Mouse (Mus musculus): ENCODE data around the gene Preb. TPM values are rescaled to one million over a fixed set of nuclear protein-coding genes. Genes with fewer than 3 reads are reported as not detected.
A peak's percentile ranks its signal among the peaks of the same experiment; 100 is the strongest.

Preb gene
- total and polyA plus RNA-seq, 2 experiments from 2014 or later = 49.6 to 106 TPM

DNA sequence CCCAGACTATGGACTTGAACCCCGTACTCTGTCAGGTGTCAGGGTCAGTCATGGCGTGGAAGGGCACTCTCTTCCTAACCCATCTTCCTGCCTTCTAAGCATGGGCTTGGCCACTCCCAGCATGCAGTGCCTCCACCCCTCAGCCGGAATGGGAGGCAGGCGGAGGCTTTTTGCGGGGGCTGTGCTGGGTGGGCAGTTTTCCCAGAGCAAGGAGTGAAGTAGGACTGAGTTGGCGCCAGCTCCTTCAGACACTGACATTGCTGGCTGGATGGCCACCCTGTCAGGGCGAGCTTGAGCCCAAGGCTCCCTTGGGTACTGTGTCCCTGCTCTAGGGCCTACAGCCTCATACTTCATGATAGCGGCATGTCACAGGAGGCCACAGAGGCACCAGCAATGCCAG is 8.3 kb upstream of the Preb start, which contains the start of gene Tcf23:
Gene Tcf23 (plus strand): TSS at position 247 of the 400 bp plus-strand sequence.
- Histone ChIP-seq H3K9ac (replicated peaks; ENCODE audit: low read length) (no peak within 1 kb of the TSS), H3K4me3 (ENCODE audit: low read length) (no peak within 1 kb of the TSS), H3K27ac (no peak within 1 kb of the TSS), H3K27me3 (ENCODE audit: insufficient read depth, low read length) (no peaks in the 10 kb centered on the region), H3K9me3 (ENCODE audit: low read length) (no peaks in the 10 kb centered on the region), H3K4me1 (ENCODE audit: insufficient read depth, low read length) (no peaks in the 10 kb centered on the region), H3K36me3 (ENCODE audit: insufficient read depth, low read length) (no peaks in the 10 kb centered on the region), H3K4me2 (ENCODE audit: low read depth, low read length) (no peak within 1 kb of the TSS)
- ATAC-seq (no peak), DNase-seq (ENCODE audit: low spot score) (no peak)
- WGBS = 58% methylated on average over 8 of the region's 8 CpGs
- TF ChIP-seq CTCF (IDR thresholded peaks at IDR 0.05; ENCODE audit: low read depth) = no peak

DNA sequence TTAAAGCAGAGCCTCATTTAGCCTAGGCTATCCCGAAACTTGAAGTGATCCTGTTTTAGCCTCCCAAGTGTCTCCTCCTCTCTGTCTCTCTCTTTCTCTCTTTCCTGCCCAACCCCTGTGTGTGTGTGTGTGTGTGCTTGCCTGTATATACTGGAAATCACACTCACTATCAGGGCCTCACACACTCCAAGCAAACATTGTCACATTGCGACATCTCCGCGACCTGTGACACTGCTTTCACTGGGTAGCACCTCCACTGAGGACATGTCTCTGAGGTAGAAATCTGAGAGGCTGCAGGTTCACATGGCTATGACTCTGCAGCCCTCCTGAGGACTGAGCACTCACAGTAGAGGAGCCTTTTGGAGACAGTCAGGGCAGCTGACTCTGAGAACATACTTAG is 6.0 kb upstream of the Preb start:
- TF ChIP-seq CTCF (IDR thresholded peaks at IDR 0.05; ENCODE audit: low read depth) = no peak
- 85% methylated on average over 4 of the region's 4 CpGs for WGBS
- Histone ChIP-seq H3K27ac (no peak overlapping the region), H3K36me3 (ENCODE audit: insufficient read depth, low read length) (no peaks in the 10 kb centered on the region), H3K9me3 (ENCODE audit: low read length) (no peaks in the 10 kb centered on the region), H3K9ac (replicated peaks; ENCODE audit: low read length) (no peak overlapping the region), H3K27me3 (ENCODE audit: insufficient read depth, low read length) (no peaks in the 10 kb centered on the region), H3K4me3 (ENCODE audit: low read length) (no peak overlapping the region), H3K4me1 (ENCODE audit: insufficient read depth, low read length) (no peaks in the 10 kb centered on the region), H3K4me2 (ENCODE audit: low read depth, low read length) (no peak overlapping the region)
- no peak for ATAC-seq
- DNase-seq (ENCODE audit: low spot score) = no peak

DNA sequence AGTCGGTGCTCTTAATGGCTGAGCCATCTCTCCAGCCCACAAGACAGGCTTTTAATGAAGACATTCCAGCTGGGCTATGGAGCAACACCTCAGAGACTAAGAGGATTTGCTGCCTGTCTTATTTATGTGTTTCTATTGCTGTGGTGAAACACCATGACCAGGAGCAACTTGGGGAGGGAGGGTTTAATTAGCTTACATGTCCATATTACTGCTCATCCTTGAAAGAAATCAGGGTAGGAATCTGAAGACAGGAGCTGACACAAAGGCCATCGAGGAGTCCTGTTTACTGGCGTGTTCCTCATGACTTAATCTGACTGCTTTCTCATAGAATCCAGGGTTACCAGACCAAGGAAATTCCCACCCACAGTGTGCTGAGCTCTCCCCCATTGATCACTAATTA is 3.8 kb upstream of the Preb start:
- H3K27me3 ChIP-seq (ENCODE audit: insufficient read depth, low read length) = no peaks in the 10 kb centered on the region
- H3K36me3 ChIP-seq (ENCODE audit: insufficient read depth, low read length) = no peaks in the 10 kb centered on the region
- no peak for TF ChIP-seq CTCF (IDR thresholded peaks at IDR 0.05; ENCODE audit: low read depth)
- DNase-seq (ENCODE audit: low spot score) (no peak), ATAC-seq (no peak)
- H3K27ac ChIP-seq = no peak overlapping the region
- 62% methylated on average over 3 of the region's 3 CpGs for WGBS
- no peaks in the 10 kb centered on the region for H3K9me3 ChIP-seq (ENCODE audit: low read length)
- H3K9ac ChIP-seq (replicated peaks; ENCODE audit: low read length) = no peak overlapping the region
- peaks cover 4% of the 10 kb centered on the region; the same call in 1 of the 2 replicates for H3K4me1 ChIP-seq (ENCODE audit: insufficient read depth, low read length)
- H3K4me3 ChIP-seq (ENCODE audit: low read length) = no peak overlapping the region
- no peak overlapping the region for H3K4me2 ChIP-seq (ENCODE audit: low read depth, low read length)

DNA sequence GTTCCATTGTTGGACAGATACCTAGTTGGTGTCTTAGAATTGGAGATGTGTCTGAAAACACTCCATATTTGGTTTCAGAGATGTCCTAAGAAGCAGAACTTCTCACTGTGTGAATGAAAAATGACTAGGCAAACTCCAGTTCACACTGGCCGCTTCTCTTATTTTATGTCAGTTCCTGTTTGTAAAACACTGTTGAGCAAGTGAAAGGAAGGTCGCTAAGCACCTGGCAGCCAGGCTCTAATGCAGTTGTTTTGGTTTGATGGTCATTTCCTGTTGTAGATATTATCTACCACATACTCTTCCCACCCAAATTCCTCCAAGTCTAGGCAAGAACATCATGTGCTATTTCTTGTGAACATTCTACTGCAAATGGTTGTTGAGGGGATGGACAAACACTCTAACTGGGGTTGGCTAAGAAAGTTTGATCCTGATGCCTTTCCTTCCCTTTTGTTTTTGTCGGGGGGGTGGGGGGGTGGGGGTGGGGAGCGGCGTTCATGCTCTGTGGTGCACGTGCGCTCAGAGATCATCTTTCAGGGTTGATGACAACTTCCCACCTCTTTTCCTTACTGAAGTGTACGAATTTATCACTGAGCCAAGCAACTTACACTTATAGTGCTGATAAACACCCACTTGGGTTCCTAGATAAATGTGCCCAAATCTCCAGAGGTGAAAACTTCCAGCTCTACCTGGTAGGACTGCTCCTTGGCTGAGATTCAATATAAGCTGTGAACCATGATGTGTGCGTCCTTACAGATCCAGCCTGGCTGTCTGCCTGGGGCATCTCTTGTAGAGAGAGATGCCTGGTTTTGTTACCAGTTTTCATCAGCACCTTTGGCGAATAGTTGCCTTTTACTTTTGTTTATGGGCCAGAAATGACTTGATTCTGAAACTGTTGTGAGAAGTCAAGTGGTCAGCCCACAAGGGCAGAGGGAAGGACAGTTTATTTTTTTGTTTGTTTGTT is 1.7 kb upstream of the Preb start:
- Histone ChIP-seq H3K36me3 (ENCODE audit: insufficient read depth, low read length) (peaks cover 11% of the 10 kb centered on the region), H3K9me3 (ENCODE audit: low read length) (no peaks in the 10 kb centered on the region), H3K4me2 (ENCODE audit: low read depth, low read length) (no peak overlapping the region), H3K27me3 (ENCODE audit: insufficient read depth, low read length) (no peaks in the 10 kb centered on the region), H3K4me1 (ENCODE audit: insufficient read depth, low read length) (peaks cover 8% of the 10 kb centered on the region; the same call in 1 of the 2 replicates), H3K9ac (replicated peaks; ENCODE audit: low read length) (no peak overlapping the region), H3K4me3 (ENCODE audit: low read length) (no peak overlapping the region), H3K27ac (no peak overlapping the region)
- DNase-seq (ENCODE audit: low spot score) (no peak), ATAC-seq (no peak)
- no peak for TF ChIP-seq CTCF (IDR thresholded peaks at IDR 0.05; ENCODE audit: low read depth)
- 80% methylated on average over 10 of the region's 10 CpGs for WGBS

DNA sequence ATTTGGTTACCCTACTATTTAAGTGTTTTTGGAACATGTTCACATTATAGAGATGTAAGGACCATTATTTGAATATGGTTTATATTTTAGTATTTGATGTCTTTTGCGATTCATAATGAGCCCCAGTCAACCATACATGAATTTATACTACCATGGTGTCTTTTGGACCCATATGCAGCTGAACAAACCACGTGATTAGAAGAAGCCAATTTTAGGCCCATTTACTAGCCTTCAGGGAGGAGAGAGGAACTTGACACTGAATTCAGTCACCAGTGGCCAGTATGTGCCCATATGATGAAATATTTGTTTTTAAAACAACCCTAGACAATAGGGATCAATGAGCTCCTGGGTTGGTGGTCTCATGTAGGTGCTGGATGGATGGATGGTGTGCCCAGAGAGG is 653 bp upstream of the Preb start:
- H3K36me3 ChIP-seq (ENCODE audit: insufficient read depth, low read length) = peaks cover 14% of the 10 kb centered on the region
- no peaks in the 10 kb centered on the region for H3K9me3 ChIP-seq (ENCODE audit: low read length)
- H3K4me2 ChIP-seq (ENCODE audit: low read depth, low read length) = peak overlapping the region; percentile 93
- no peak for ATAC-seq
- no peak for TF ChIP-seq CTCF (IDR thresholded peaks at IDR 0.05; ENCODE audit: low read depth)
- 93% methylated on average over 2 of the region's 2 CpGs for WGBS
- peak overlapping the region; percentile 86 for H3K27ac ChIP-seq
- H3K27me3 ChIP-seq (ENCODE audit: insufficient read depth, low read length) = no peaks in the 10 kb centered on the region
- peaks cover 8% of the 10 kb centered on the region; the same call in 1 of the 2 replicates for H3K4me1 ChIP-seq (ENCODE audit: insufficient read depth, low read length)
- no peak for DNase-seq (ENCODE audit: low spot score)
- peak overlapping the region; percentile 88; the same call in 1 of the 2 replicates for H3K4me3 ChIP-seq (ENCODE audit: low read length)
- H3K9ac ChIP-seq (replicated peaks; ENCODE audit: low read length) = no peak overlapping the region; the same call in 1 of the 2 replicates

DNA sequence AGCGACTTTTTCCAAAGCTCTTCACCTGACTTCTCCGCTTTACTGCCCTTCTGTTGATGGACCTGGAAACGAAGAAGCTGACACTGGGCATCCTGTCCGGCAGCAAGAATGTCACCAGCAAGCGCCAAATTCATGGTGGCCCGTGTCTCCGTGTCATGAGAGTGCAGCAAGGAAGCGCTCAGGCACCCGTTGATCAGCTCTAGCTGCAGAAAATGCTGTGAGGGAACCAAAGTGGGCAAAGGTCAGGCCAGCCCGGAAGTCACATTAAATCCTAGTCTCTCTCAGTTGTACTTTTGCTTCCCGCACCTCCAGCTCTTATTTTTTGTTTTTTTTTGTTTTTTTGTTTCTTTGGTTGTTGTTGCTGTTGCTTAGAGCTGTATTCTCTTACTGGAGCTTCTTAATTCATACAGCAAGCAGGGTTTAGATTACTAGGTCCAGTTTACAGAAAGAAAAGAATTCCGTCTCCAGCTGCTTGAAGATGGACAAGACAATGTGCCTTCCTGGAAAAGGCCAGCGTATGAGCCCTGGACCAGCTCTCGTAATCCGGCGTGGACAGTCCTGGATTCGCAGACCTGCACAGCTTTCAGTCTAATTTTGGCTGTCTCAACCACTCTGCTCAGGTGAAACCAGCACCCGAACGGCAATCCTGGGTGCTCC is 835 bp downstream of the Preb start:
- Histone ChIP-seq H3K27me3 (ENCODE audit: insufficient read depth, low read length) (no peaks in the 10 kb centered on the region), H3K4me2 (ENCODE audit: low read depth, low read length) (peak overlapping the region; percentile 93), H3K4me3 (ENCODE audit: low read length) (peak overlapping the region; percentile 88), H3K4me1 (ENCODE audit: insufficient read depth, low read length) (peaks cover 8% of the 10 kb centered on the region; the same call in 1 of the 2 replicates), H3K9me3 (ENCODE audit: low read length) (no peaks in the 10 kb centered on the region), H3K27ac (peak overlapping the region; percentile 86), H3K9ac (replicated peaks; ENCODE audit: low read length) (peak overlapping the region; percentile 79), H3K36me3 (ENCODE audit: insufficient read depth, low read length) (peaks cover 27% of the 10 kb centered on the region)
- no peak for DNase-seq (ENCODE audit: low spot score)
- WGBS = 35% methylated on average over 19 of the region's 19 CpGs
- no peak for TF ChIP-seq CTCF (IDR thresholded peaks at IDR 0.05; ENCODE audit: low read depth)
- no peak for ATAC-seq
